Mouse (Mus musculus): ENCODE measurements at regions not wholly inside any gene's neighbourhood (a gene's known extent, or its start where the extent isn't known, plus 50 kb on each side); places are given as distances from the start of the nearest gene placed in this dataset.

GRCm38 (mm10) chr12:106514057-106514456 lies 504.0 kb downstream of the Vrk1 start:
- Histone ChIP-seq H3K4me3 (ENCODE audit: control insufficient read depth in 1 of 2, insufficient read depth in 1 of 2, low read depth in 1 of 2, low read length in 2 of 2) (no peak overlapping the region), H3K9me3 (ENCODE audit: control insufficient read depth, low read length) (no peaks in the 10 kb centered on the region), H3K4me2 (ENCODE audit: low read length) (no peak overlapping the region), H3K27ac (replicated peaks in 1 of 2; ENCODE audit: control insufficient read depth in 1 of 2, insufficient read depth in 1 of 2, low read depth in 2 of 2, low read length in 2 of 2) (no peak overlapping the region), H3K36me3 (ENCODE audit: control insufficient read depth, insufficient read depth, low read length) (no peaks in the 10 kb centered on the region), H3K4me1 (ENCODE audit: control insufficient read depth in 2 of 2, insufficient read depth in 2 of 2, low read length in 2 of 2) (no peaks in the 10 kb centered on the region), H3K27me3 (ENCODE audit: control insufficient read depth, insufficient read depth, low read length) (no peaks in the 10 kb centered on the region), H3K9ac (ENCODE audit: low read length) (no peak overlapping the region)
- ATAC-seq (ENCODE audit: insufficient number of reproducible peaks, insufficient read depth, low FRiP score, low read depth), result no peak
- WGBS, result 78% methylated on average over 11 of the region's 11 CpGs

GRCm38 (mm10) chr12:106515257-106515788 lies 505.3 kb downstream of the Vrk1 start:
- WGBS, result 49% methylated on average over 17 of the region's 17 CpGs
- ATAC-seq (ENCODE audit: insufficient number of reproducible peaks, insufficient read depth, low FRiP score, low read depth), result no peak
- Histone ChIP-seq H3K9ac (ENCODE audit: low read length) (no peak overlapping the region), H3K4me2 (ENCODE audit: low read length) (no peak overlapping the region), H3K36me3 (ENCODE audit: control insufficient read depth, insufficient read depth, low read length) (no peaks in the 10 kb centered on the region), H3K4me3 (ENCODE audit: control insufficient read depth in 1 of 2, insufficient read depth in 1 of 2, low read depth in 1 of 2, low read length in 2 of 2) (no peak overlapping the region), H3K27me3 (ENCODE audit: control insufficient read depth, insufficient read depth, low read length) (no peaks in the 10 kb centered on the region), H3K9me3 (ENCODE audit: control insufficient read depth, low read length) (no peaks in the 10 kb centered on the region), H3K27ac (replicated peaks in 1 of 2; ENCODE audit: control insufficient read depth in 1 of 2, insufficient read depth in 1 of 2, low read depth in 2 of 2, low read length in 2 of 2) (no peak overlapping the region), H3K4me1 (ENCODE audit: control insufficient read depth in 2 of 2, insufficient read depth in 2 of 2, low read length in 2 of 2) (no peaks in the 10 kb centered on the region)

DNA sequence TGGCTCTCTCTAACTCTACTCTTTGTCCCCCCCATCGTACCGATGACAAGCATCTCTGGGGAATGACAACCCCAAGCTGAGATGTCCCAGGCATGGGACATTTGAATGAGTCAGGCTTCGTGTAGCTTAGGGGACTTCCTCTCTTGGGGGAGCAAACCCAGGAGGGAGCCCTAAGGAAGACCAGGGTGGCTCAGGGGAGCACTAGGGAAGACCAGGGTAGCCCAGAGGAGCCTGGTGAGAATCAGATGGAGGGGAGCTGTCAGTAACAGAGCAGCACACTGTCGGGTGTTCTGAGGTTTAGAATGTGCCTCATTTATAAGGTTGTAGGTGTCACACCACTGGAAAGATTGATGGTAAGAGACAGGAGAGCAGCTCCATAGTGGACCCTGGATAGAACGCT lies 509.1 kb downstream of the Vrk1 start:
- Histone ChIP-seq H3K27ac (replicated peaks in 1 of 2; ENCODE audit: control insufficient read depth in 1 of 2, insufficient read depth in 1 of 2, low read depth in 2 of 2, low read length in 2 of 2) (no peak overlapping the region), H3K4me3 (ENCODE audit: control insufficient read depth in 1 of 2, insufficient read depth in 1 of 2, low read depth in 1 of 2, low read length in 2 of 2) (no peak overlapping the region), H3K9me3 (ENCODE audit: control insufficient read depth, low read length) (no peaks in the 10 kb centered on the region), H3K27me3 (ENCODE audit: control insufficient read depth, insufficient read depth, low read length) (no peaks in the 10 kb centered on the region), H3K4me2 (ENCODE audit: low read length) (no peak overlapping the region), H3K4me1 (ENCODE audit: control insufficient read depth in 2 of 2, insufficient read depth in 2 of 2, low read length in 2 of 2) (no peaks in the 10 kb centered on the region), H3K9ac (ENCODE audit: low read length) (no peak overlapping the region), H3K36me3 (ENCODE audit: control insufficient read depth, insufficient read depth, low read length) (no peaks in the 10 kb centered on the region)
- WGBS, result 60% methylated on average over 5 of the region's 5 CpGs
- ATAC-seq (ENCODE audit: insufficient number of reproducible peaks, insufficient read depth, low FRiP score, low read depth), result no peak

- no peak for ATAC-seq (ENCODE audit: insufficient number of reproducible peaks, insufficient read depth, low FRiP score, low read depth)
- Histone ChIP-seq H3K4me1 (ENCODE audit: control insufficient read depth in 2 of 2, insufficient read depth in 2 of 2, low read length in 2 of 2) (peaks cover 0 to 5% of the 10 kb centered on the region in 2 experiments; a peak in 2 of 4 replicates), H3K36me3 (ENCODE audit: control insufficient read depth, insufficient read depth, low read length) (no peaks in the 10 kb centered on the region), H3K27ac (replicated peaks in 1 of 2; ENCODE audit: control insufficient read depth in 1 of 2, insufficient read depth in 1 of 2, low read depth in 2 of 2, low read length in 2 of 2) (no peak overlapping the region), H3K4me2 (ENCODE audit: low read length) (no peak overlapping the region), H3K9me3 (ENCODE audit: control insufficient read depth, low read length) (no peaks in the 10 kb centered on the region), H3K4me3 (ENCODE audit: control insufficient read depth in 1 of 2, insufficient read depth in 1 of 2, low read depth in 1 of 2, low read length in 2 of 2) (no peak overlapping the region), H3K9ac (ENCODE audit: low read length) (no peak overlapping the region), H3K27me3 (ENCODE audit: control insufficient read depth, insufficient read depth, low read length) (peaks cover 3% of the 10 kb centered on the region; the same call in 1 of the 2 replicates)
- WGBS, result 70% methylated on average over 4 of the region's 4 CpGs
Measured at GRCm38 (mm10) chr12:106524411-106524810, 514.4 kb downstream of the Vrk1 start.

DNA sequence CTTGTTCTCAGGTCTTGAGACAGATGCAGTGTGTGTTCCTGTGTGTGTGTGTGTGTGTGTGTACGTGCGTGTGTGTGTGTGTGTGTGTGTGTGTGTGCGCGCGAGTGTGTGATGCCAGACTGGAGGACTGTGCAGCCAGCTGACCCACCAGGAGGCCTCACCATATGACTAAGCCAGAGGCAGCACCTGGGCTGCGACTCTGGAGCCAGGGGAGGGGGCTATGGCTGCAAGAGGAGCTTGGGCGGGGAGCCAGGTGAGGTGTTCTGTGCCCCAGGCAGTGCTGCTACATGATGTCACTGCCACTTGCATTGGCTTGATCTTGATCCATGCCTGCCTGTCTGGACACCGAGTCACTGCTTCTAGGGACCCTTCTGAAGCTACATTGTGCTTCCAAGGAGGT lies 517.1 kb downstream of the Vrk1 start:
- ATAC-seq (ENCODE audit: insufficient number of reproducible peaks, insufficient read depth, low FRiP score, low read depth), result no peak; the same call in 1 of the 2 replicates
- Histone ChIP-seq H3K9ac (ENCODE audit: low read length) (no peak overlapping the region), H3K36me3 (ENCODE audit: control insufficient read depth, insufficient read depth, low read length) (no peaks in the 10 kb centered on the region), H3K27me3 (ENCODE audit: control insufficient read depth, insufficient read depth, low read length) (peaks cover 9% of the 10 kb centered on the region; the same call in 1 of the 2 replicates), H3K4me2 (ENCODE audit: low read length) (no peak overlapping the region; the same call in 1 of the 2 replicates), H3K4me1 (ENCODE audit: control insufficient read depth in 2 of 2, insufficient read depth in 2 of 2, low read length in 2 of 2) (peaks cover 0 to 5% of the 10 kb centered on the region in 2 experiments; a peak in 2 of 4 replicates), H3K27ac (replicated peaks in 1 of 2; ENCODE audit: control insufficient read depth in 1 of 2, insufficient read depth in 1 of 2, low read depth in 2 of 2, low read length in 2 of 2) (no peak overlapping the region), H3K9me3 (ENCODE audit: control insufficient read depth, low read length) (no peaks in the 10 kb centered on the region), H3K4me3 (ENCODE audit: control insufficient read depth in 1 of 2, insufficient read depth in 1 of 2, low read depth in 1 of 2, low read length in 2 of 2) (no peak overlapping the region)
- 60% methylated on average over 8 of the region's 8 CpGs for WGBS

DNA sequence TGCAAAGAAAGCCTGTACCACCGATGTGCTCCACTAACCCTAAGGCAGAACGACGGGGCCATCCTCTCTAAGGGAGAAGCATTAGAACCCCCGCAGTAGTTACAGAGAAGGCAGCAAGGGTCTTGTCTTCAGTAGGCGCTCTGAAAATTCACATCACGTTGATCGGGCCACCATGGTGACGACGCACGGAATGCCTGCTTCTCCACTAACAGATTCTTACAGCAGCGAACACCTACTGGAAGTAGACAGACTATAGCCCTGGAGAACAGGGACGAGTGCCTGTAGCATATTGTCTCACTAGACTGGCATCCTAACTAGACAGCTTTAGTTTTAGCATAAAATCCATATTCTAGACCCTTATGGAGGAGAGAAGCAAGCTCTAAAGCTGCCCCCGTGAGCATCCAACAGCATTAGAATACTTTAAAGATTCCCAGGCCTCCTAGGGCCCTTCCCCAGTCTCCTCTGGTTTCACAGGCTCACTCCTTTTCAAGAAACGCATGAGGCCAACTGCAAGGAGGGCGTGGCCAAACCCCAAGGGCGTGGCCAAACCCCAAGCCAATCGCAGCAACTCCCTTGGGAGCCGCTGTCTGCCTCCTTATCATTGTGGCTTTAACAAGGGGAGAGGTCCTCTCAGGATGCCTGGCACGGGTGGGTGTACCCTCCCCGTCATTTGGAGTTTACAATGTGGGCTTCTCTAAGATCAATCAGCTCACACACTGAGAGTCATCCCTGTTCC lies 517.8 kb downstream of the Vrk1 start:
- no peaks in the 10 kb centered on the region for H3K9me3 ChIP-seq (ENCODE audit: control insufficient read depth, low read length)
- H3K27ac ChIP-seq (replicated peaks in 1 of 2; ENCODE audit: control insufficient read depth in 1 of 2, insufficient read depth in 1 of 2, low read depth in 2 of 2, low read length in 2 of 2), result no peak overlapping the region
- no peak overlapping the region for H3K4me3 ChIP-seq (ENCODE audit: control insufficient read depth in 1 of 2, insufficient read depth in 1 of 2, low read depth in 1 of 2, low read length in 2 of 2)
- peaks cover 9% of the 10 kb centered on the region; the same call in 1 of the 2 replicates for H3K27me3 ChIP-seq (ENCODE audit: control insufficient read depth, insufficient read depth, low read length)
- ATAC-seq (ENCODE audit: insufficient number of reproducible peaks, insufficient read depth, low FRiP score, low read depth), result no peak
- H3K4me1 ChIP-seq (ENCODE audit: control insufficient read depth in 2 of 2, insufficient read depth in 2 of 2, low read length in 2 of 2), result peaks cover 0 to 5% of the 10 kb centered on the region in 2 experiments; a peak in 2 of 4 replicates
- peak overlapping the region; percentile 37 for H3K4me2 ChIP-seq (ENCODE audit: low read length)
- 8% methylated on average over 20 of the region's 20 CpGs for WGBS
- no peaks in the 10 kb centered on the region for H3K36me3 ChIP-seq (ENCODE audit: control insufficient read depth, insufficient read depth, low read length)
- H3K9ac ChIP-seq (ENCODE audit: low read length), result no peak overlapping the region

DNA sequence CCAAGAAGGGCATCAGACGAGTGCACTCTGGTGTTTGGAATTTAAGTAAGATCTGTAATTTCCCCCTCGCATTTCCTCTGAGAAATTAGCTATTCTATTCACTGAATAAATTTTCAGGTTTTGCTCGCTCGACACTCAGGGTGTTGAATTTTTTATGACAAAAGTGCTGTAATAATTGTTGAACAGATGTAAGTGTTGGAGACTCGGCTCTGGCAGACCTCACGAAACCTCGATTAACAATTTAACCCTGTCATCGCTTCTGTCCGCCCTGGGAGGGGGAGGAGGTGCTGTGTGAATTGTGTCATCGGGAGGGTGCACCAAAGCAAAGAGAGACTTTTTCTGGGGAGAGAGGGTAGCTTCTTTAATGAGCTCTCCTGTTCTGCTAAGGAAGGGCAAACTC lies 518.5 kb downstream of the Vrk1 start:
- no peak for ATAC-seq (ENCODE audit: insufficient number of reproducible peaks, insufficient read depth, low FRiP score, low read depth)
- Histone ChIP-seq H3K27me3 (ENCODE audit: control insufficient read depth, insufficient read depth, low read length) (peaks cover 9% of the 10 kb centered on the region; the same call in 1 of the 2 replicates), H3K9me3 (ENCODE audit: control insufficient read depth, low read length) (no peaks in the 10 kb centered on the region), H3K9ac (ENCODE audit: low read length) (no peak overlapping the region), H3K36me3 (ENCODE audit: control insufficient read depth, insufficient read depth, low read length) (no peaks in the 10 kb centered on the region), H3K4me3 (ENCODE audit: control insufficient read depth in 1 of 2, insufficient read depth in 1 of 2, low read depth in 1 of 2, low read length in 2 of 2) (no peak overlapping the region), H3K4me2 (ENCODE audit: low read length) (peak overlapping the region; percentile 37; the same call in 1 of the 2 replicates), H3K4me1 (ENCODE audit: control insufficient read depth in 2 of 2, insufficient read depth in 2 of 2, low read length in 2 of 2) (peaks cover 0 to 5% of the 10 kb centered on the region in 2 experiments; a peak in 2 of 4 replicates), H3K27ac (replicated peaks in 1 of 2; ENCODE audit: control insufficient read depth in 1 of 2, insufficient read depth in 1 of 2, low read depth in 2 of 2, low read length in 2 of 2) (no peak overlapping the region)
- 23% methylated on average over 10 of the region's 10 CpGs for WGBS
